Mouse (Mus musculus) brain, embryonic 14.5 days (tissue): ENCODE results near the gene Olfr1390.

Experiments used
- CTCF ChIP-seq: fragments of 200-500 bp; IDR thresholded peaks from 2 replicates; pipeline ENCODE4 v1.5.1; 2012; ENCODE audit warnings: inconsistent platforms, mild to moderate bottlenecking, moderate library complexity, borderline replicate concordance; ENCODE audit not compliant: insufficient read depth, insufficient read length; ENCODE audit errors: extremely low read depth
- POLR2A ChIP-seq: fragments of 200-500 bp; IDR thresholded peaks from 2 replicates; pipeline ENCODE4 v1.6.1; 2012; ENCODE audit warnings: mild to moderate bottlenecking, inconsistent platforms, borderline replicate concordance; ENCODE audit not compliant: poor library complexity, insufficient read depth, insufficient read length, severe bottlenecking; ENCODE audit errors: extremely low read depth

DNA sequence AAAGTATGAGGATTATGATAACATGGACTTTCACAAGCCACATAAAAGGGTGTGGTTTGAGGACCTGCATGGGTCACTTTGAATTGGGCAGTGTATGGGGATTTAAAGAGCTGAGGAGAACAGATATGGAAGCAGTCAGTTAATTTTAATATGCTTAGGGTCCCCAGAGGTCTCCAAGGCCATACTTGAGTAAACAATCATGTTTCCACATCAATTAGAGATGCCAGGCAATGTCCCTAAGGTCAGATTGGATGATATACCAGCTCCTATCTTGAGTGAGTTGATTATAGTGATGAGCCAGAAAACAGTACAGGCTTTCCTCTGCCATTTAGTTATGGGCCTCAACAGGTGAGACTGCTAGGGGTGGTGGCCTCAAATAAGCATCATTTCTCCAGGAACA lies 30.5 kb upstream of the Olfr1390 start, which contains the start of gene Olfr10:
- TF ChIP-seq CTCF (no peak), POLR2A (no peak)
